Mouse (Mus musculus) spleen, embryonic (tissue): ENCODE data around the gene Fam20b.
"Not testable (repeated sequence)": the region's sequence is repeated elsewhere in the genome, so short reads cannot be mapped to it uniquely, and the experiment has no call there.

Experiments used
- CTCF ChIA-PET: fragments of 350-600 bp; sonication (Branson Sonifier 250); formaldehyde crosslinking; loops from one replicate; lab custom pipeline; 2022; lab: Charles Lee

Fam20b gene

GRCm38 (mm10) chr1:156672720-156673475 lies 46.0 kb downstream of the Fam20b start:
- CTCF ChIA-PET: no interaction called here

- CTCF ChIA-PET: no interaction called here
These were observed 47.0 kb downstream of the Fam20b start for GRCm38 (mm10) chr1:156671921-156672320.

GRCm38 (mm10) chr1:156669208-156669983 lies 49.5 kb downstream of the Fam20b start:
- CTCF ChIA-PET: no interaction called here

DNA sequence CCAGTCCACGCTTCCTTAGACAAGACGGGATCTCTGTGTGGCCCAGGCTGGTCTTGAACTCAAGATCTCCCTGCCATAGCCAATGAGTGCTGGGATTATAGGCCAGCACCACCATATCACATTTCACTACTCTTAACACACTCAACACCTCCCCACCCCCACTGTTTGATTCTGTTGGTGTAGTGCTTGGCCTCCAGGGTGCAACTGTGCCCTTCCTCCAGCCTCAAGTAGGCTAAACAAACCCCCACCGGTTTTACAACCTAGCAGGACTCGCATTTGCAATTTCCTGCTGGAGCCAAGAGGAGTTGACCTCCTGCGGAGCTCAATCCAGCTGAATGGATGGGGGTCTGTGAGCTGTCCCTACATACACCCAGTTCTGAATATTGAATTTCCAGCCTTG lies 50.3 kb downstream of the Fam20b start:
- CTCF ChIA-PET: interaction anchor here (0.8 kb wide), 1 partner anchor 249 kb away, joined by 8 read pairs; no protein-coding TSS in a partner anchor

DNA sequence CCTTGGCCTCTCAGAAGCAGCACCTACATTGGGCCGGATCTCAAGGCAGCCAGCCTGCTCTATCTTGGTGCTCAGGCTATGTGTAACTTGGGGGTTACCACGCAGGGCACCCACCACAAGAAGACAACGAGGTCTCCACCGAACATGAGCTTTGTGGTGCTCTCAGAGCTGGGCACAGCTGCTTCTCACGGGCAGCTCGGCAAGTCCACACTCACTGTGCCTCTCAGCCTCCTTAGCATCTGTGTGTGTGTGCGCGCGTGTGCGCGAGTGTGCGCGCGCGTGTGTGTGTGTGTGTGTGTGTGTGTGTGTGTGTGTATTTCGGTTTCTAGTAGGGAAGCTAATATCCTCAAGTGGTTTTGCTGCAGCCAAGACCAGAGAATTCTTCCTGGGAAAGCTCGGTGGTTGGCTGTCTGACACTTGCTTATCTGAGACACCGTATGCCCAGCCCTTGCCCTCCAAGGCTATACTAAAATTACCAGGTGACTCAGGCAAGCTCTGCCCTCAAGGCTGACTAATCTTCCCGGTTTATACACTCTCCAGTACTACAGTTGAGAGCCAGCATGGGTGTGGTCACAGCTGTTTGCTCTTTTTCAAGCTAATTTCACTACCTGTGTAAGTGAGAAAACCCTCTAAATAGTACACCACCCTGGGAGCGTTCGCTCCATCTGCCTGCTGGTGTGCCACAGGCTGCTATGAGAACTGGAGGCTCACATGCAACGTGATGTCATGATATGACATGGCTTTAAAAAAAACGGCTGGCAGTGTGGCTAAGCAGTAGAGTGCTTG lies 51.6 kb downstream of the Fam20b start:
- CTCF ChIA-PET: no interaction called here

DNA sequence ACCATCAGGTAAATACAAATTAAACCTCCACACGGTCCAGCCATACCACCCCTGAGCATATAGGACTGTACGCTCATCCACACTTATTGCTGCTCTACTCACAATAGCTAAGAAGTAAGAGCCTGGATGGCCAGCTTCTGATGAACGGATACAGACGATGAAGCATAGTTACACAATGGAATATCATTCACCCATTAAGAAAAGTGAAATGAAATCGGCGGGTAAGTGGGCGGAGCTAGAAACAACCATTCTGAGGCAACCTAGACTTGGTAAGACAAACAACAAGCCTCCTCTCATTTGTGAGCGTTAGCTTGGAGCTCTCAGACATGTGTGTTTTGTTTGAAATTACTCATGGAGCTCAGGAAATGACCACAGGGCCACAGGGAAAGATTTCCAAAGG lies 53.1 kb downstream of the Fam20b start:
- CTCF ChIA-PET: interaction anchor here (0.5 kb wide), 1 partner anchor 193 kb away, joined by 5 read pairs; no protein-coding TSS in a partner anchor

- CTCF ChIA-PET: not testable (repeated sequence)
These were observed 58.1 kb downstream of the Fam20b start for GRCm38 (mm10) chr1:156660660-156661236.

- CTCF ChIA-PET: no interaction called here
These were observed 58.8 kb downstream of the Fam20b start for GRCm38 (mm10) chr1:156659906-156660659.

DNA sequence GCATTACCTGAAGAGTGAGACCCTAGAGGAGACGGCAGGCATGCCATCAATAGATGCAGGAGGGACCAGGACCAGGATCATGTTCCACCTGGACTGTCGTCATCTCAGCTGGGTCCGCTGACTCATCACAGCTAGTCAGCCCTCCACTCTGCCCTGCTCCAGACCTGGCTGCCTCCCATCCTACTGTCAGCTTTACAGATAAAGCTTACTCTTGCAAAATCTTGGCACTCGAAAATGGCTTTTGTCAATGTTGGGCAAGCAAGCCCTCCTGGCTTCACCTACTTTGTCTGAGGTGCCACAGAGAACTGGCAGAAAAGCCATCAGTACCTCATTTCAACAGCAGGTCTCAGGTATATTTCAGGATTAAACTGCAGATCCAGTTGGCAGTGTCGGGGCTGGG lies 60.2 kb downstream of the Fam20b start:
- CTCF ChIA-PET: no interaction called here

DNA sequence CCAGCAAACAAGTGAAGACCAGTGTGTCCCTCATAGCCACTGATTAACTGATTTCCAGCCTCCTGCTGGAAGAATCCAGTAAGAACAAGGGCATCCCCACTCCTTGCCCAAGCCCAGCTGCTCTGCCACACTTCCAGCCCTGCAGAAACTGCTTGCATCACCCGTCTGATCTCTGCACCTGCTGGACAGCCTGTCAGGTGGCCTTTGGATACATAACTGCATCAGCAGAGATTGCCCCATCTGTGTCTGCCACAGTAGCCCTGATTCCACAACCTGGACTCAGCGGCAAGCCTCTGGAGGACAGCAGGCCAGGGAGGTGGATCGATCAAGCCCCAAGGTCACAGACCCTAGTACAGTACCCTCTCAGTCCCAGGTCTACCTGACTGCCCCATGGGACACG lies 61.4 kb downstream of the Fam20b start:
- CTCF ChIA-PET: no interaction called here

DNA sequence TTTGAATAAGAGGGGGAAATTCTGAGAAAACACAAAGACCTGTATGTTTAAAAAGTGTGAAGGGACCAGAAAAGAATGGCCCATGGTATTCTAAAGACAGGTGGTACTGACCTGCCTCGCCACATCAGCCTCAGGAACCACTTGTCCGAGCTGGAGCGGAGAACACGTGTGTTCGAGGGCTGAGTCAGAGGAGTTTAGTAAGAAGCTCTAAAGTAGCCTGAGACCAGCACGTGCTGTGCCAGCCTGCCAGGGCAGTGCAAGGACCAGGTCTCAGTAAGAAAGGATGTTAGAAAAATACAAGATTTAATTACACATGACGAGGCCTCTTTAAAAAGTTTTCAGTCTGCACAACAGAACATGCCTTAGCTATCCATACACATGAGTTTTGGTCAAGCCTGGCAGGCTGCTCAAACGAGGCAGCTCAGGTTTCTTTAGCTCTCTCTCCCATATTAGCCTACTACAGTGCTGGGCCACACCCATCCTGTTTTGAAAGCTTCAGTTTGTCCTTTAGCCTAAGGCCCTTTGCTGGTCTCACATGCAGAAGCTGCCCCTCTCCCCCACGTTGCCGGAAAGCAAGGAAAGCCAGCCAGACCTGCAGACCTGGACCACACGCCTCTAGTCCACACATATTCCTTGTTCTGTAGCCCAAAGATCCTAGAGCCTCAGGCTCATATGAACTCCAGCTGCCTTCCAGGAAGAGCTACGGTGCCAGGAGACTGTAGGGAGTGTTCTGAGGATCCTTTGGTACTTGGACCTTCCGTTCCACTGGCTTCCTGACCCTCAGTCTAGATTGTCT lies 64.0 kb downstream of the Fam20b start:
- CTCF ChIA-PET: no interaction called here

DNA sequence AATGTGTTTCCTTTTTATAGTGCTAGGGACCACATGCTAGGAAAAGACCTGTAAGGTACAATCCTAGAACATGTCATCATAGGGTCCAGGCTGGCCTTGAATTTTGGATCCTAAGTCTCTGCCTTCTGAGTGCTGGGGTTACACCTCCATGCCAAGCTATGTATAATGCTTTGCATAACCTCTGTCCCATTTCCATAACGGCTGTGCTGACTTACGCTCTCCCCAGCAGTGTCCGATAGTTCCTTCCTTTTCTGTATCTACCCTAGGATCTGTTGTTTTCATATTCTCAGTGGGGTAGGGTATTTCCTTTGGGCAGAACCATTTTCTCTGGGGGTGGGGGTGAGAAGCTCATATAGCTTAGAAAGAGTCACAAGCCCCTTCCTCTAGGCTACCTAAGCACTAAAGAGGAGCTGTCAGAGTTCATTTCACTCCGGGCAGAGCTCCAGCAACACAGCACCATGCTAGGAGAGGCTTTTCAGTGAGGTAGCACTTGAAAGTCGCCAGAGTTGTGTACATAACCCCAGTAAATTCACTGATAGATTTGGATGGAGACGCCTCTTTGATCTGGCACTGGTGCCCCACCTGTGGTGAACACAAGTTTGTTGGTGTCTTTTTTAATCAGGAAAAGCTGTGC lies 66.6 kb downstream of the Fam20b start:
- CTCF ChIA-PET: interaction anchor here (0.6 to 1.1 kb wide), 4 partner anchors 12 to 718 kb away, joined by 3 to 9 read pairs (median 4); no protein-coding TSS in a partner anchor

GRCm38 (mm10) chr1:156650631-156651030 lies 68.3 kb downstream of the Fam20b start:
- CTCF ChIA-PET: no interaction called here

GRCm38 (mm10) chr1:156648705-156649104 lies 70.2 kb downstream of the Fam20b start:
- CTCF ChIA-PET: interaction anchor here (0.5 kb wide), 1 partner anchor 56 kb away, joined by 4 read pairs; no protein-coding TSS in a partner anchor

- CTCF ChIA-PET: no interaction called here
These were observed 72.9 kb downstream of the Fam20b start for GRCm38 (mm10) chr1:156645971-156646370.

DNA sequence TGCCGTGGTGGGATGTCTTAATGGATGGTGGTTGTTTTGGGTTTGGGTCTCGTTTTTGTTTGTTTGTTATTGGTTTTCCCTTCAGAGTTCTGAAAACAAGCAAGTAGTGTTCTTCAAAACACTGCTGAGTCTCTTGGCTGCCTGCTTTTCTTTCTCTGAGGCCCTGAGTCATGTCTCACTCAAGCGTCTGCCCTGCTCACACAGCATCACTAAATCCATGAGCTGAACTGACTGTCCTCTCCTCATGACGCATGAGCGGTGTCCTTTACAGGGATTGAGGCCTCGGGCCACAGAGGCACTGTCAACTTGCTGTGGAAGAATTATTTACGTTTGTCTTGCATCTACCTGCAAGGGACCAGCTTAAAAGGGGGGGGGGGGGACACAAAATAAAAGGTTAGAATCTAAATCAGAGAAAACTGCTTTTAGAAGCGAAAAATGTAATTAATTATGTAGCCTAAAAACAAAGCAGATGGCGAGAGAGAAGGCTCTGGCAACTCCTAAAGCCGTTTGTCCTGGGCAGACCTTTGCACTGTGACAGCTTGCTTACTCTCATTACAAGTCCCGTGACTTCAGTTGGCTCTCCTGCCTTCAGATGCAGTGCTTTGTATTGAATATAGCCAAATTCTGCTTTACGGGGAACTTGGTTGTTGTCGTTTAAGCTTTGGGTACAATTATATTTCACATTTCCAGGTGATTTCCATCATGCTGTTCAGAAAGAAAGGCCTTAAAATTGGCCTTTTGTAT lies 73.9 kb downstream of the Fam20b start:
- CTCF ChIA-PET: no interaction called here

- CTCF ChIA-PET: interaction anchor here (0.6 kb wide), 1 partner anchor 291 kb away, joined by 3 read pairs; no protein-coding TSS in a partner anchor
These were observed 74.8 kb downstream of the Fam20b start for GRCm38 (mm10) chr1:156644061-156644460.

- CTCF ChIA-PET: no interaction called here
These were observed 76.1 kb downstream of the Fam20b start for GRCm38 (mm10) chr1:156642813-156643212.
